Mouse (Mus musculus): Measurements from ENCODE around the gene Chd1l.

Gene Chd1l

GRCm38 (mm10) chr3:97521946-97522731 is 87.9 kb downstream of the Chd1l start:
- no peak for DNase-seq

GRCm38 (mm10) chr3:97519883-97520282 is 90.1 kb downstream of the Chd1l start:
- DNase-seq = no peak

- no peak for DNase-seq
Measured at GRCm38 (mm10) chr3:97512296-97512695, 97.7 kb downstream of the Chd1l start.

Data from B cell, adult 2 months (primary cell).